Mouse (Mus musculus): ENCODE measurements at regions not wholly inside any gene's neighbourhood (a gene's known extent, or its start where the extent isn't known, plus 50 kb on each side); places are given as distances from the start of the nearest gene placed in this dataset.

DNA sequence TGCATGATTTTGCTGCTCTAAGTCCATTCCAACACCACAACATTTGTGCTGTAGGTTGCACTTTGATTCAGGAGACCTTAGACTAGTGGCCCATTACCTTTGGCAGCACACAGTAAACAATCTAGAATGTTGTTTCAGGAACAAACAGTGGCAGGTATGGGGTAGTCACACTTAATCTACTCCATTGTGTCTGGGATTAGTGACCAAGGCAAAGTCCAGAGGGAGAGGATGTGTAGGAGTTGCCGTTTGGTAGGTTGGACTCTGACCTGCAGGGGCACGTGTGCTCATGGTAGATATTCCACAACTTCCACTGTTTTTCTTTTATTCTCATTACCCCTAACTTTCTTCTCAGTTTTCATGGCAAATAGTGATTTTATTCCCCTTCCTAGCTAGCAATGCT is 62.1 kb upstream of the Amot start:
- no peak for TF ChIP-seq CTCF (IDR thresholded peaks at IDR 0.05; ENCODE audit: low read depth)
- no peak for TF ChIP-seq EP300 (IDR thresholded peaks at IDR 0.05; ENCODE audit: low read depth)

Data from liver, embryonic 14.5 days (tissue).